Mouse (Mus musculus): ENCODE results near the gene Rapgef2. TPM values are rescaled to one million over a fixed set of nuclear protein-coding genes. Genes with fewer than 3 reads are reported as not detected.
"Not testable (repeated sequence)": the region's sequence is repeated elsewhere in the genome, so short reads cannot be mapped to it uniquely, and the experiment has no call there.

Gene Rapgef2
- total RNA-seq, 2 experiments from 2014 or later, result 34.3 to 34.5 TPM

DNA sequence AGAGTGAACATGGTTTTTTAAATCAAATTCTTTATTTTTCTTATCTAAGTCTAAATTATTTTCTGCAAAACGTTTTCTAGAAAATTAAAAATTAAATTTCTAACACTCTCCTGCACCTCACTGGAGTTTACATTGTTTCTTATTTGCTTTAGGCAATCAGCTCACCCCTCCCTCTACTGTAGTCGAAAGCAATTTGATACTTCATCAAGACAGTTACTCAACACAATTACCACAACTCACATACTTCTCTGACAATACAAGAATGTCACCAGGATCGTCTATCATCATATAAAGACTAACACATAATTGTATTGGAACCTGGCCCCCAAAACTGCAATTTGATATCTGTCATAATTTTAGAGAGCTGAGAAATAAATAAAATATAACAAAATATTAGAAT is 51.8 kb downstream of the Rapgef2 start:
- no peak for DNase-seq

DNA sequence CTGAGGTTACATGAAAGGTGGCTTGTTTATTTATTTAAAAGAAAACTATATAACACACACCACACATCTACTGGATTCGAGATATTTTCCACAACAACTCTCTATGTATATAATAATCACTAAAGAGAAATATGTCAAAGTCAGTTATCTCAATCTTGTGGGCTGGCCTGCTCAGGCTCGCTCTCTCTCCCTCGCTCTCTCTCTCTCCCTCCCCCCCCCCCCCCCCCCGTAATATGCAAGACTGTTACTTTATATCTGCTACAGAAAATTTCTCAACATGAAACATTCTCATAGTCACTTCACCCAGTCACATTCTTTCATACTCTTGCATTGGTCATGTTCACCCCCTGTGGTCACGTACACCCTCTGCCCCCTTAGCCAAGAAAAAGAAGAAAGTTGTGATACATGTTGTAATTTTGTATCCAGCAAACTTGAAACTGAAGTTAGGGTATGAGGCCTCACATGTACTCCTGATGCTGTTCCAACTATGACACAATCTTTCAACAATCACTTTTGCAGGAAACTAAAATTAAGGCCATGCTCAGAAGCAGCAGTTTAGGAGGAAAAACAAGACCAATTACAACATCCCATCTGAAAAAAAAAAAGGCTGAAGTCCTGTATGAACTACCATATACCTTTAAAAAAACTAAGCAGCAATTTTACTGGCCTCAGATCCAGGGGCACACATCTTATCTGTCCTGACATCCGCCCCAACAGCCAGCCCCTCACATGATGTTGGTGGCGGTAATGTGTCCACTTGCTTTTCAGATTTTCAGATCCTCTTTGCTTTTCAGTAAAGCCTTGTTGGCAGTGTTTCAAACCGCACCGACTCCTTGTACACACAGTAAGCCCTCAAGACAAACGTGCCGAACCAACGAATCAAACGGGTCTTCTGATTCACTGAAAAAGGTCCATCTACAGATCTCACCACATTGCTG is 52.6 kb downstream of the Rapgef2 start:
- DNase-seq, result peak; percentile 72 to 78

DNA sequence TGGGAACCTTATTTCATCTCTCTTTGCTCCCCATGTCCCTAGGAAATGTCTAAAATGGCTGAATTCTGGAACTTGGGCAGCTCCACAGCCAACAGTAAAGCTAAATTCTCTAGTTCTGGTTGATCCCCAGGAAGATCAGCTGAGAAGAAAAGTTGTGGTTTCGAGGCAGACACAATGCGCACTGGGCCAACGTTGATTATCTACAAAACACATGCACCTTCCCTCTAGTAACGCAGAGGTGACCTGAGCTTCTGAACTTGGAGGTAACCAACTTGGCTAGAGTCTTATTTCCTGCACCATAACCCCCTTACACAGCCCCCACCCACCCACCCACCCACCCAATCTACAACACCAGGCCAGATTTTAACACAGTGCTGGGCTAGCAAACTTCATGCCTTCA is 55.6 kb downstream of the Rapgef2 start:
- DNase-seq, result no peak

DNA sequence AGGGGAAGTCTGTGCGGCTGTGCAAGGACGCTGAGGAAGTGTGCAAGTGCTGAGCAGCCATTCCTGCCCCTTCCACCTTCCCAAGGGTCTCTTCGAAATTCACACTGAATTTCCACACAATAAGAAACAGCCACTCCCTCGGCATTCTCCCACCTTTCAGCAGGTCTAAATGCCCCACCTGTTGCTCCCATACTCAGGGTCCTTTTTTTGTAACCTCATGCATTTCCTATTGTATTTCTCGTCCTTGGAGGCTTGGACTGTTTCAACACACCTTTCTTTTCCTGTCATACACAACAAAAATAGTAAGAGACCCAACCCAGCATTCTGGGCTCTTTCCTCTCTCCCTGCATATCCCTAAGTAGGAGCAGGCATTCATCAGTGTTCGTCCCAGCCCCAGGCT is 56.8 kb downstream of the Rapgef2 start:
- no peak for DNase-seq

DNA sequence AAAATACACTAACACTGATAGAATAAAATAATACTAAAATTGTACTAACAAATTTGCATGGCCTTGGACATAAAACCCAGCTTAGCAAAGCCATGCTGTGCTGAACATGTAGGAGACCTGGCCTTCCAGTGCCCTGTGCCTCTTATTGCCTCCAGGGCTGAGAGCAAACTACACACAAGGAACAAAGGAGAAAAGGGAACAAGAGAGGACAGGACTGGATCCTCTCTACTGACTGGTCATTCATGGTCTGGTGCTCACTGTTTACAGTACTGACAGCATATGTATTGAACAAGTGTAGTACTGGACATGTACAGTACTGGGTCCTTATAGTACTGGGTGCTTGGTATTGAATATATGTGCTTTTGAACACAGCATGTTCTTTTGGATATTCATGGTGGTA is 58.0 kb downstream of the Rapgef2 start:
- no peak for DNase-seq

DNA sequence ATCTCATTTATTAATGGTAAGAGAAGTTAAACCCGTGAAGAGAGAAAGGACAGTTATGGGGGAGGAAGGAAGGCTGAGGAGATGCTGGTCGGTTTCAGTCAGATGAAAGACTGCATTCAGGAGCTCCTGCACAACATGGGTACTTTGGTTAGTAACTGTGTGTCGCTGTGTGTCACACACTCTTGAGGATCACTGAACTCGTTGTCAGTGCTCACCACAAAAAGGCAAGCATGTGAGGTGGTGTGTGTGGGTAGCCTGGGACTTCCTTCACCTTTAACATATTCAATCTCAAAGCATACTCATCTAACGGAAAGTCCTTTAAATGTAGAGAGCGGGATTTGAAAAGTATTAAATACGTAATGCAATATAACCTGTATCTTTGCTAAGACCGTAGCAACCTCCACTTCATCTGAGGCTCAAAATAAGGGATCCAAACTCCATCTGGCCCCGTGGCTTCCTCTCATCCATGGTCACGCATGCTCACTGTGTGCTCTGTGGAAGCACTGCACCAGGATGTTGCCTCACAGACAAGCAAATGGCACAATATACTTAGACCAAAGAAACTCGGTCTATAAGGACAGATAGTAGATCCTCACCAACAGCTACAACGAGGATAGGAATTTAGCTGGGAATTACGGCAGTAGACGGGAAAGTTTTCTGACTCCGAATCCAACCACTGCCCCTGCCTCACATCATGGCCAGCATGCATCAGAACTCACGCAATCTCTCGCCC is 58.8 kb downstream of the Rapgef2 start:
- DNase-seq, result no peak

DNA sequence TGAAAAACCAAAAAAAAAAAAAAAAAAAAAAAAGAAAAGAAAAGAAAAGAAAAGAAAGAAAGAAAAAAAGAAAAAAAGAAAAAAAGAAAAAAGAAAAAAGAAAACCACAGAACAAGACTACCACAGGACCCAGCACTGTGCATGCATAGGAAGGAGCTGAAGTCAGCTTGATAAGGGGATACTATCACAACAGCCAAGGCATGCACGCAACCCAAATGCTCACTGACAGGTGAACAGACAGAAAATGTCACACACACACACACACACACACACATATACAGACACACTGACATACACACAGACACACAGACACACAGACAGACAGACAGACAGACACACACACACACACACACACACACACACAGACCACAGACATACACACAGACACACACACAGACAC is 59.5 kb downstream of the Rapgef2 start:
- not testable (repeated sequence) for DNase-seq

DNA sequence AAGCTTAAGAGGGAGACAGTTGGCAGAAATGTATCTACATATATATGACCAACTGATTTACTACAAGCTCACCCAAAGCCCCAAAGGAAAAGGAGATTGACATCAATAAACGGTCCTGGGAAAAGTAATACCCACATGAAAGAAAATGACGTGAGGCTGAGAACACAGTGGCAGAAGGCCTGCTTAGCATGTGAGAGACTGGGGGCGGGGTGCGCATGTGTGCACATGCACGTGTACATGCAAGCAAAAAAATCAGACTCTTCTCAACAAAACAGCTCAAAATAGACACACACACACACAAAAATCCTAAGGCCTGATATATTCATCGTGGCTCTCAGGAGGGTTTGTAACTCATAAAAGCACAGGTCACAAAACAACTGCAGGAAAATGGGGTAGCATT is 60.4 kb downstream of the Rapgef2 start:
- DNase-seq, result no peak

DNA sequence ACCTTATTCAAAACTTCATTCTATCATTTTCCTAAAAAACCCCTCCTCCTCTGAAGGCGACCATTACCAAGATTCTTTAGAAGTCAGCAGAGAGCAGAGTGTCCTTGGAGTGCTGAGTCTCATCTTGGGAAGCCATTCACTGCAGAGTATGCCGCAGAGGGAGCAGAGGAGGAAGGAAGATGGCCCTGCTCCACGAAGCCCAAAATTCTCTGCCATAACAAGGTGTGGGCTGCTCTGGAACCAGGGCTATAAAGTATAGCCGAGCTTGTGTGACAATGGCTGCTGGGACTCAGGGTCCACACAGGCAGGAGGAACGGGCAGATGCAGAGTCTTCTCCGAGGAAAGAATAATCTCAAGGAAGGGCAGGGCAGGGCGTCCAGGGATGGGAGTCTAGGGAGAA is 62.0 kb downstream of the Rapgef2 start:
- DNase-seq, result no peak

DNA sequence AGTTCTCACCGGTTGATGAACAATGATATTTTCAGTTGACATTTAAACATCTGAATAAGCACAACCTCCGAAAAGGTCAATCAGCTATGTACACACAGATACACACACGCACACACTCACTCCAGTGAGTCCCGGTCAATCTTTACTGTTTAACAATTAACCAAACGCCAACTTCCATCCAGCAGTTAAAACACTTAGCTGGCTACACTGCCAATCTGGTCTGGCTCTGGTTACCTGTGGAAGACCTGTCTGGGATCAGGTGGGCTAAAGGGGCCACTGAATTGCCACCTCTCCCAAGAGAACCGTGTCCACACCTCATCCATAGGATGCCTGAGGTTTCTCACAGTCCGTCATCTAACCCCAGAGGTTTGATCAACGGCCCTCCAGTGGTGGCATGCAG is 63.0 kb downstream of the Rapgef2 start:
- no peak for DNase-seq

DNA sequence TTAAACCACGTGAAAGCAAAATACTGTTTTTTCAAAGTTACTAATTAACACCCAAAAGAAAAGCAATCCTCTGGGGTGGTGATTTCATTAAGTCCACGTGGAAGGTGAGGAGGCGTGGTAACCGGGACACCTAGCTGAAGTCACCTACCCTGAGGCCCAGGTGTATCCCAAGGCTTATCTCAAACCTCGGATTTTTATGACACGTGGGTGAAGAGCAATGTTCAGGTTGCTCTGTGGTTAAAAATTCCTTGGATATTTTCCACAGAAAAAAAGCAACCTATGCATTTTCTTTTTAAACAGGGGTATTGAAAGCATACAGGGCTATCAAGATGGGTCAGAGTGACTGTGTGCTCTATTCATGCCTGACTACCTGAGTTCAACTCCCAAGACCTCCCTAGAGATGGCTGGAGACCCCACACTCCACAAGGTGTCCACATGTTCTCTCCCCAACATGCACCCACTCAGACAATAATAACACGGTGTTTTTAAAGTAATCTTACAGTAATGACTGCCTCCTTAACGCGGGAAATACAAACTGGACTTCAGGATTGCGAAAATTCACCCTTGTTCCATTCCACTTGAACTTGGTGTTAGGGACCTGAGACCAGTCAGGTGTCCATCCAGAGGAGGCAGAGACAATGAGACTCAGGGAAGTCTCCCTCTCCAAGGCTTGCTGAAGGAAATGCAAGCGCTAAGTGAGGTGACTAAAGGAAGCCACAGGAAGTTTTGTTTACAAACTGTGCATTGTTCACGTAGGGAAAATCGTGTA is 63.9 kb downstream of the Rapgef2 start:
- DNase-seq, result no peak

DNA sequence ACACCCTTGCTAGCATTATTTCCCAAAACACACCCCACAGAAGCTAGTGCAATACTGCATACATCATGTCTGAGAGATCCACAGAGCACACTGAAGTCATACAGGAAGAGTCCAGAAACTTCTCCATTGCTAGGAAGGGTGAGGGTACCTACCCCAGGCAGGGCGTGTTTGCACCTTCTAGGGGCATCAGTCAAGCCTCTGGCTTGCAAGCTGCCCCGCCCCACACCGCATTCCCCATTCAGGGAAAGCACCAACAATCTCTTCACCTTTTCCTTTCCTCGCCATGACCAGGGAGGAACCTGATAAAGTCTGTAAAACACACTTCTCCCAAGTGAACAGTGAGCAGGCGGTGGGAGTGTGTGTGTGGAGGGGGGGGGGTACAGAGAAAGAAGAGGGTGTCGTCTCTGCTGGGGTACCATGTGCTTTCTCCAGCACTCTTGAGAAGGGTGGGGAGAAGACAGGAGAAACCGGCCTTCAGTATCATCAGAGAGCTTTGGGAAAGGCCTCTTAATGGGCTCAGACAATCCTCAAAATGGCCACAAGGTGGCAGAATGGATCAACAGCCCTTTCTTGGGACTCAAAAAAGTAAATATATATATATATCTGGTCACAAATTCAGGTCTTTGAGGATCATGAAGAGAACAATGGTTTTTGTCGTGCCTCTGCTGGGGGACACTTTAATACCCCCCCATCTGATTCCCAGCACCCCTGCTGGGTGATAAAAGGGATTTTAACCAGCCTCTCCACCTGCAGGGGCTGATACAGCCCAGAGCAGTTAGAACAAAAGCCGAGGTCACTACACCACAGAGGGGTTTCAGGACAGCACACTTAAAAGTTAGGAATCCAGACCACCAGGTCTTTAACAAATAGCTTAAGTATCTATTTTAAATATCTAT is 64.8 kb downstream of the Rapgef2 start:
- DNase-seq, result peak; percentile 79 to 85

DNA sequence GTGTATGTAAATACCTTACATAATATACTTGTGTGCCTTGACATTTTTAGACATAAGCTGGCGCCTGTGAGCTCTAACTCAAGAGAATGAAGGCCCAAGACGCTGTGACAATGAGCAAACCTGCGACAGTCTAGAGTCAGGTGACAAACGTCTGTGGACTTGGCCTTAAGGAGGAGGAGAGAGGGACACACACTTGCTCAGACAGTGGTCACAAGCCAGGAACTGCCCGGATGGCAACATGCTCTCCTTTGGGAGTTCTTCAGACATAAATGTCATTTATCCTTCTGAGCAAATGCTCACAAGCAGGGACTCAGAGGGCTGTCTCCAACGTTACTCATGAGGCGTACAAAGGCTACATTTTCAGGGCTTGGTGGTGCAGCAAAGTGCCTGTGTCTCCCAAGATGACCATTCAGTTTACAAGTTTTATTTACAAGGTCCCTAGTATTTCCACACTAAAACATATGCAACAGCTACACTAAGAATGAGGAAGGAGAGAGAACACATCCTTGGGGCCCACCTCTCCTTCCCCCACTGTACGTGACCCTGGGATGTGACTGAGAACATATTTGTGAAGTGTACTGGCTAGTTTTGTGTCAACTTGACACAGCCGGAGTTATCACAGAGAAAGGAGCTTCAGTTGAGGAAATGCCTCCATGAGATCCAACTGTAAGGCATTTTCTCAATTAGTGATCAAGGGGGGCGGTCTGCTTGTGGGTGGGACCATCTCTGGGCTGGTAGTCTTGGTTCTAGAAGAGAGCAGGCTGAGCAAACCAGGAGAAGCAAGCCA is 67.0 kb downstream of the Rapgef2 start:
- DNase-seq, result peak in 1 of 2 experiments; percentile 50

DNA sequence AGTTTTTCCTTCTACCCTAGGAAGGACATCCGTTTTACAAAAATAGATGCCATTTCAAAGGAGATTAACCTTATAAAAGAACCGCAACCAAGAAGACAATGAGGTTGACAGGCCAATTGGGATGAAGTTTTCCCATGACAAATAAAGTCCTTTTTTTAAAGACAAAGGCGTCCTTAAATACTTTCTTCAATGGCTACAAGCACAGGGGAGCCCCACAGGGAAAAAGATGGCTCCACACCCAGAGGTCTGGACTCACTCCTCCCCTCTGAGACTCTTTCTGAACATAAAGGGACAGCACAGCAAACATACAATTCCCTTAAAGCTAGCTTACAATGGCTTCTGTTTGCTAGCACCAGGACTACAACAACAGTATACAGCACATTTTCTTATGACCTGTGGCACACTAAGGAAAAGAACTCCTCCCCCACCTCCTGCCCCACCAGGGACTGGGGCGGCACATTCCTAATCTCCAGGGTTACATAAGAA is 67.7 kb downstream of the Rapgef2 start:
- DNase-seq, result peak; percentile 48 to 64

DNA sequence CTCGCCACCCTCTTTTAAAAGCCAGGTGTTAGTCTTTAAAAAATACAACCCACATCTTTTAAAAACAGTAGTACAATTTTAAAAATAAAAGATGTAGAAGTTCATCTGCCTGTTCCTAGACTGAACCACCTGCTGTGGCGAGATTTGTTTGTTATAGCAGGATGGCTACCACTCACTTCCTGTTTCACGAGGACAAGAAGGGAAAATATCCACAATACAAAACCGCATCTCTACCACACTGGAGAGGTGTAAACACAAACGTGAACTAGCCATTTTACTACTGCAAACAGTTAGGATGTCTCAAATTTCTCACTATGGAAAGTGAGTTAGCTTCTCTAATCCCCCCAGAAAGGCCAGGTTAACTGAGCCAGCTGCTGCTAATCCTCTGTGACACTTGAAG is 76.1 kb downstream of the Rapgef2 start:
- no peak for DNase-seq

DNA sequence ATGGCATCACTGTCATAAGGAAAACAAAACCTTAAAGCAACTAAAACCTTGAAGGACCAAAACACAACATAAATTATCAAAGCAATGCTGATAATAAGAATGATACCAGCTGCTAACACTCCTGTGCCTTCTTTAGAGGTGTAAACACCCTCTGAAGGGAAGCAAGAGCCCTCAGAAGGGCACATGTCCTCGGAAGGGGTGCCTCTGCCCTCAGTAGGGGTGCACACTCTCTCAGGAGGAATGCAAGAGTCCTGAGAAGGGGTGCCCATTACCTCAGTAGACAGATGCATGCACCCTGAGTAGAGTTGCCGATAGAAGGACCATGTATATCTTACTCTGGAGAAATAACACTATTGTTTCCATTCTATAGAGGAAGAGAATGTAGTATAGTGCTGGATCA is 79.1 kb downstream of the Rapgef2 start:
- DNase-seq, result no peak

DNA sequence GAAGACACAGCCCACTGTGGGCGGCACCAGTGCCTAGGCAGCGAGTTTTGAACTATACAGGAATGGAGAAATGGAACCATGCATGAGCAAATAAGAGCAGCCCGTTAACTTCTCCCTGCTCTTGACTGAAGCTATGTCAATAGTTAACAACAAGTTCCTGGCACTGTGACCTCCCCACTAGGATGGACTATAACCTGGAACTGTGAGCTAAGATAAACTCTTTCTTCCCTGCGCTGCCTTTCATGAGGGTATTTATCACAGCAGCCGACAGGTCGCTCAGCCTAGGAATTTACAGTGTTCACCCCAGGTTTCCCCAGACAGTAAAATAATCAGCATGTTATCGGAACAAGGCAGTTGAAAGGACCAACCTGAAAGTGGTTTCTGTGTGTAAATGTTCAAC is 79.8 kb downstream of the Rapgef2 start:
- DNase-seq, result no peak

DNA sequence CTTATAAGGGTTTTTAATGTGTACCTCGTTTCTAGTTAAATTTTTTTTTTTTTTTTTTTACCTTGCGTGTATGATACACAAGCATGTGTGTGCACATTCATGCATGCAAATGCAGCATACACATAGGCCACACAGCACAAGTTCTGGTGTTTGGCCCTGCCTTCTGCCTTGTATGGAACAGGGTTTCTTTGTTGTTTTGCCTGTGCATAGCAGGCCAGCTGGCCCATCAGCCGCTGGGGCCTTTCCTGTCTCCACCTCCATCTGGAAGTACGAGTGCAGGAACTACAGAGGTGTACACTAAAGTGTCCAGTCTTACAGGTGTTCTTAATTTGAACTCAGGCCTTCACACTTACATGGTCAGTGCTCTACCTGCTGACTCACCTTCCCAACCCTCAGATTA is 80.3 kb downstream of the Rapgef2 start:
- DNase-seq, result no peak

DNA sequence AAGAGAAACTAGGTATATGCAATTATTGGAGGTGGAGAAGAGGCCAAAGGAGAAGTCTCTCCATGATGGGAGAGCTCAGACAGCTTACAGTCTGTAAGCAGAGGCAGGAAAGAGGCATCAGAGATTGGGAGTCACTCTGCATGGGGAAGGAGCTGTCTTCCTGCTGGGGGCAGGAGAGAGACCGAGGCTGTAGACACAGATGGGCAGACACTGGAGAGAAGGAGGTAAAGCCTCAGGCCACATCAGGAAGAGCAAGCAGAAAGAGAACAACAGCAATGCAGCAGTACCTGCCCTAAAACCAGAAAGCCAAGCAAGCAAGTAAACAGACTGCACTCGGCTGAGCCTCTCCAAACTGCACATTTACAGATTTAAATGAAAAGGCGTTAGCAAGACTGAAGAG is 81.2 kb downstream of the Rapgef2 start:
- no peak for DNase-seq

DNA sequence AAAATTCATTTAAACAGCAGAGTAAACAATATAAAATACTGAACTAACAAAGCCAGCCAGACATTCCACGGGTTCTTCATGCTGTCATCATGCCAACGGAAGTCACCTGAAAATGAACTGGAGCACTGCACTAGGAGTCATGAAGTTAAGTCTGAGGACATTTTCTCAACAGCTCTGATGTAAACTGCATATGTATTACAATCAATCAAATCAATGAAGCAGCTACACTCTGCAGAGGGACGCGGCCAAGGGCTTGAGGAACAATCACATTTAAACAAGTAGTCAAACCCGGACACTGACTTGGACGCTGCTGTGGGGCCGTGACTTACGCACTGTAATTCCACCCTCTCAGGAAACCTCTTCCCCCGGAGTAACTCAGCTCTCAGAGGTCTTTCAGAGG is 82.1 kb downstream of the Rapgef2 start:
- no peak for DNase-seq

DNA sequence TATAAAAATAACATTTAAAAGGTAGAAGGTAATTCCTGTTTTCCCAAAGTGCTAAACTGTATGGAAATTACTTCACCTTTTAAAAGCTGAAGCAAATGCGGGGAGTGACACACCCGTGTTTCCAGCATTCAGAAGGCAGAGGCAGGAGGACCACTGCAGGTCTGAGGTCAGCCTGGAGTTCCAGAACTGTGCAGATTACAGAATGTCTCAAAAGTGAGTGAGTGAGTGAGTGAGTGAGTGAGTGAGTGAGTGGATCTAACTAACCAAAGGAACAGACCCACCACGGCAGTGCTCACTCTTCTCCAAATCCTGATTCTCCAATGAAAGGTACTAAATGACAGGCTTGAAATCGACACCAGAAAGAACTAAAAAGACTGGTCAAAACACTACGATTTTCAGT is 82.5 kb downstream of the Rapgef2 start:
- no peak for DNase-seq
